Comparison of ENCODE assay signal across 8 mouse cellular contexts in genomic region chr3:51341268-51342081, GRCm38 (mm10). TPM values are rescaled to one million over a fixed set of nuclear protein-coding genes. Genes with fewer than 3 reads are reported as not detected.
DNase-seq lines count a peak whose midpoint lies in the region; ATAC-seq and TF ChIP-seq lines count a peak whose summit lies in the region.

No protein-coding gene starts in this region.

- H3K36me3 ChIP-seq in ES-E14 (ENCODE audit: control insufficient read depth, insufficient read depth, low read length, poor library complexity, severe bottlenecking): no peaks in the 10 kb centered on the region
- H3K36me3 ChIP-seq in forebrain, embryonic 16.5 days (ENCODE audit: control insufficient read depth, insufficient read depth): no peaks in the 10 kb centered on the region
- no peaks in the 10 kb centered on the region for H3K36me3 ChIP-seq in lung, embryonic 15.5 days
- H3K36me3 ChIP-seq in thymus, adult 2 months (ENCODE audit: control insufficient read depth, insufficient read depth, low read length): no peaks in the 10 kb centered on the region

- no peaks in the 10 kb centered on the region for H3K27me3 ChIP-seq in forebrain, embryonic 16.5 days (replicated peaks; ENCODE audit: control insufficient read depth, insufficient read depth, low read length)
- no peaks in the 10 kb centered on the region for H3K27me3 ChIP-seq in lung, embryonic 15.5 days
- no peaks in the 10 kb centered on the region for H3K27me3 ChIP-seq in thymus, adult 2 months (ENCODE audit: control insufficient read depth, insufficient read depth, low read length)

- DNase-seq in ES-E14 (ENCODE audit: low read depth, low spot score): peak; percentile 54
- DNase-seq in cerebellum, adult 11-12 months: peak; percentile 86
- peak; percentile 89 to 93 for DNase-seq in heart, postnatal 36 days
- DNase-seq in layer of hippocampus, adult 8-10 months (ENCODE audit: low spot score in 2 of 2): peak; percentile 62 to 64
- peak; percentile 88 for DNase-seq in ovary, adult 18-20 months (ENCODE audit: low spot score)
- DNase-seq in thymus, adult 2 months: peak; percentile 77

- WGBS in forebrain, embryonic 16.5 days: under 1% methylated on average over 76 of the region's 86 CpGs
- WGBS in lung, embryonic 15.5 days: under 1% methylated on average over 48 of the region's 86 CpGs
- WGBS in thymus, adult 2 months: under 1% methylated on average over 86 of the region's 86 CpGs

- 0 out of 4 replicates have a peak, but pooled peaks cover 0 to 3% of the 10 kb centered on the region in 2 experiments for H3K4me1 ChIP-seq in ES-E14 (ENCODE audit: control insufficient read depth in 2 of 2, insufficient read depth in 2 of 2, low read length in 2 of 2, poor library complexity in 1 of 2)
- peaks cover 8% of the 10 kb centered on the region for H3K4me1 ChIP-seq in forebrain, embryonic 16.5 days (replicated peaks; ENCODE audit: control insufficient read depth, insufficient read depth, low read length)
- peaks cover 6% of the 10 kb centered on the region; the same call in 1 of the 2 replicates for H3K4me1 ChIP-seq in lung, embryonic 15.5 days
- peaks cover 5% of the 10 kb centered on the region; the same call in 1 of the 2 replicates for H3K4me1 ChIP-seq in thymus, adult 2 months (replicated peaks; ENCODE audit: control insufficient read depth, insufficient read depth, low read length)

- intact Hi-C loops in heart, postnatal 36 days (cut with DNase I): loop anchor here (1.0 to 2.0 kb wide), 2 partner anchors 15 to 65 kb away; no protein-coding TSS in a partner anchor

- ATAC-seq in forebrain, embryonic 16.5 days: peak; percentile 77
- ATAC-seq in lung, embryonic 15.5 days (ENCODE audit: borderline replicate concordance, extremely low read depth, low FRiP score, low TSS enrichment): peak; percentile 91

- H3K4me2 ChIP-seq in forebrain, embryonic 16.5 days (ENCODE audit: low read length): peak overlapping the region; percentile 85
- H3K4me2 ChIP-seq in lung, embryonic 15.5 days: peak overlapping the region; percentile 95

- no peak for TF ChIP-seq CTCF in thymus, adult 2 months (IDR thresholded peaks at IDR 0.05; ENCODE audit: borderline replicate concordance, control insufficient read depth, extremely low read depth, insufficient read depth, low read length, poor library complexity)

- no peaks in the 10 kb centered on the region for H3K9me3 ChIP-seq in ES-E14 (ENCODE audit: control insufficient read depth, insufficient read depth, low read depth, low read length)
- H3K9me3 ChIP-seq in forebrain, embryonic 16.5 days (ENCODE audit: control insufficient read depth, low read length): no peaks in the 10 kb centered on the region
- no peaks in the 10 kb centered on the region for H3K9me3 ChIP-seq in lung, embryonic 15.5 days

- peak overlapping the region; percentile 84 to 94 for H3K4me3 ChIP-seq in ES-E14 (ENCODE audit: insufficient read depth in 1 of 2, low read depth in 1 of 2, low read length in 2 of 2, poor library complexity in 1 of 2, severe bottlenecking in 1 of 2)
- peak overlapping the region; percentile 90 for H3K4me3 ChIP-seq in forebrain, embryonic 16.5 days (replicated peaks; ENCODE audit: low read length)
- peak overlapping the region; percentile 97 for H3K4me3 ChIP-seq in lung, embryonic 15.5 days
- H3K4me3 ChIP-seq in thymus, adult 2 months (ENCODE audit: control insufficient read depth, insufficient read depth, low read length): peak overlapping the region; percentile 76

- H3K9ac ChIP-seq in ES-E14 (ENCODE audit: insufficient read depth, low read depth, low read length, poor library complexity, severe bottlenecking): peak overlapping the region; percentile 70
- peak overlapping the region; percentile 94 for H3K9ac ChIP-seq in forebrain, embryonic 16.5 days (replicated peaks; ENCODE audit: low read depth, low read length)
- H3K9ac ChIP-seq in lung, embryonic 15.5 days: peak overlapping the region; percentile 93

- TF ChIP-seq POLR2A in thymus, adult 2 months (IDR thresholded peaks at IDR 0.05; ENCODE audit: control insufficient read depth, extremely low read depth, insufficient read depth, low read length, poor library complexity): peak; percentile 29; the same call in 1 of the 2 replicates

- in situ Hi-C loops in ES-E14 (cut with MboI; ENCODE audit: low sequenced_read_pairs in 2 of 2, unreplicated experiment in 2 of 2): no loop called here

- H3K27ac ChIP-seq in ES-E14 (ENCODE audit: insufficient read depth, low read depth, low read length, poor library complexity, severe bottlenecking): no peak overlapping the region
- H3K27ac ChIP-seq in forebrain, embryonic 16.5 days (ENCODE audit: low read length): peak overlapping the region; percentile 99
- peak overlapping the region; percentile 99 for H3K27ac ChIP-seq in lung, embryonic 15.5 days
- H3K27ac ChIP-seq in thymus, adult 2 months (ENCODE audit: control insufficient read depth, insufficient read depth, low read length): no peak overlapping the region

TF ChIP-seq in ES-E14, 5 proteins besides CTCF, POLR2A, EP300 and RAD21:
- no peak for TF ChIP-seq CHD2 (IDR thresholded peaks at IDR 0.05; ENCODE audit: low read depth, low read length)

RNA-seq across cellular contexts. Expression of gene Elf2, which starts 1.0 kb away (rescaled TPM):
- total RNA-seq in ES-E14 (2012; rRNA removed): 26.7 and 28.4 TPM in 2 replicates
- 46.2 and 54.9 TPM in 2 replicates for polyA plus RNA-seq in forebrain, embryonic 16.5 days (2015; fragmentation: Nextera tagmentation; extraction: Ambion mirVana)
- total RNA-seq in heart, postnatal 36 days (2021): 10 to 100 TPM; 53.8 to 62.2 TPM
- 10 to 100 TPM; 57.6 to 62.4 (median 60.1) TPM for total RNA-seq in layer of hippocampus, adult 8-10 months (2022)
- 69.9 and 73.4 TPM in 2 replicates for polyA plus RNA-seq in lung, embryonic 15.5 days (2015; fragmentation: Nextera tagmentation; extraction: Ambion mirVana)
- 85.0 and 106 TPM in 2 replicates for polyA plus RNA-seq in thymus, adult 2 months (2012; rRNA removed)

RNA-seq across cellular contexts. Expression of gene Mgarp, which starts 55.1 kb away (rescaled TPM):
- 12.5 and 17.5 TPM in 2 replicates for total RNA-seq in ES-E14 (2012; rRNA removed)
- 0.44 and 1.4 TPM in 2 replicates for polyA plus RNA-seq in forebrain, embryonic 16.5 days (2015; fragmentation: Nextera tagmentation; extraction: Ambion mirVana)
- under 1 TPM in 1 of 2 experiments, not detected in 1; 0.33 TPM for total RNA-seq in heart, postnatal 36 days (2021)
- under 1 TPM in 3 of 4 experiments, not detected in 1; 0.27 to 0.72 (median 0.55) TPM for total RNA-seq in layer of hippocampus, adult 8-10 months (2022)
- 2.5 and 2.8 TPM in 2 replicates for polyA plus RNA-seq in lung, embryonic 15.5 days (2015; fragmentation: Nextera tagmentation; extraction: Ambion mirVana)
- 0.18 and 0.22 TPM in 2 replicates for polyA plus RNA-seq in thymus, adult 2 months (2012; rRNA removed)

Comparison
In these comparisons a context has a peak if more than half of its experiments do, and no peak if none do; other contexts are left out.
1. H3K27ac ChIP-seq: peak in forebrain, embryonic 16.5 days (single experiment) and lung, embryonic 15.5 days (single experiment); none in ES-E14 (single experiment) and thymus, adult 2 months (single experiment).
2. Peak in every context shown above with its lines, with median percentiles within 50 percentile points of each other: DNase-seq, H3K4me3 ChIP-seq and H3K9ac ChIP-seq.